Mouse (Mus musculus) MEL (cell line): ENCODE results near the gene Nr4a1. TPM values are rescaled to one million over a fixed set of nuclear protein-coding genes. Genes with fewer than 3 reads are reported as not detected.

ENCODE experiments used
- DNase-seq: peaks from one replicate; pipeline ENCODE4 v3.0.0; 2011; ENCODE audit warnings: low read depth, low spot score
- H3K27ac ChIP-seq: 2 replicates; pipeline ENCODE4 v1.5.1; 2012; ENCODE audit warnings: low read depth, mild to moderate bottlenecking, control low read depth, low read length, moderate library complexity; ENCODE audit not compliant: control insufficient read depth
- H3K27me3 ChIP-seq, 2 experiments: fragments of 150-350 bp in 1 of 2; sonication (generic) in 1 of 2; 2 replicates each; pipeline ENCODE4 v1.6.1; 2012; ENCODE audit warnings: low read length in 2 of 2, mild to moderate bottlenecking in 2 of 2, improper control_type of control experiment in 1 of 2, moderate library complexity in 1 of 2; ENCODE audit not compliant: insufficient read depth in 2 of 2, control insufficient read depth in 1 of 2
- H3K36me3 ChIP-seq, 2 experiments: 2 replicates each; pipeline ENCODE4 v1.6.1; 2012 to 2014; ENCODE audit warnings: low read length in 2 of 2, improper control_type of control experiment in 1 of 2, inconsistent platforms in 1 of 2, mild to moderate bottlenecking in 1 of 2; ENCODE audit not compliant: insufficient read depth in 2 of 2, control insufficient read depth in 1 of 2
- H3K4me1 ChIP-seq, 2 experiments: fragments of 150-350 bp in 1 of 2; sonication (generic) in 1 of 2; 2 replicates each; pipeline ENCODE4 v1.6.1; 2012; ENCODE audit warnings: low read length in 2 of 2, improper control_type of control experiment in 1 of 2, mild to moderate bottlenecking in 1 of 2; ENCODE audit not compliant: insufficient read depth in 2 of 2, control insufficient read depth in 1 of 2
- H3K4me3 ChIP-seq, 2 experiments: fragments of 150-350 bp in 1 of 2; sonication (generic) in 1 of 2; 2 replicates each; pipeline ENCODE4 v1.5.1; 2012; ENCODE audit warnings: low read depth in 2 of 2, low read length in 2 of 2, mild to moderate bottlenecking in 2 of 2, moderate library complexity in 2 of 2, control low read depth in 1 of 2, improper control_type of control experiment in 1 of 2; ENCODE audit not compliant: control insufficient read depth in 1 of 2, insufficient read depth in 1 of 2
- H3K79me2 ChIP-seq: 2 replicates; pipeline ENCODE4 v1.6.1; 2012; ENCODE audit warnings: mild to moderate bottlenecking, low read length, moderate library complexity; ENCODE audit not compliant: control insufficient read depth, poor library complexity, insufficient read depth
- H3K9ac ChIP-seq: 2 replicates; pipeline ENCODE4 v1.6.1; 2012; ENCODE audit warnings: low read depth, mild to moderate bottlenecking, control low read depth, low read length, moderate library complexity; ENCODE audit not compliant: control insufficient read depth, poor library complexity, severe bottlenecking
- H3K9me3 ChIP-seq: fragments of 150-350 bp; sonication (generic); replicated peaks from 2 replicates; pipeline ENCODE4 v1.6.1; 2012; ENCODE audit warnings: mild to moderate bottlenecking, low read length, improper control_type of control experiment, moderate library complexity; ENCODE audit not compliant: insufficient read depth
- GATA1 ChIP-seq: IDR thresholded peaks from 2 replicates; pipeline ENCODE4 v1.6.1; 2011; ENCODE audit warnings: low read depth, low read length, improper control_type of control experiment
- JUND ChIP-seq: IDR thresholded peaks from 2 replicates; pipeline ENCODE4 v1.6.1; 2011; ENCODE audit warnings: low read depth, mild to moderate bottlenecking, improper control_type of control experiment, low read length
- MAFK ChIP-seq: IDR thresholded peaks from 2 replicates; pipeline ENCODE4 v1.6.1; 2011; ENCODE audit warnings: low read depth, mild to moderate bottlenecking, low read length, improper control_type of control experiment, borderline replicate concordance
- MAX ChIP-seq: IDR thresholded peaks from 2 replicates; pipeline ENCODE4 v1.6.1; 2011; ENCODE audit warnings: low read length, improper control_type of control experiment
- MEF2A ChIP-seq: IDR thresholded peaks from 2 replicates; pipeline ENCODE4 v1.6.1; 2014; ENCODE audit warnings: low read depth, mild to moderate bottlenecking, inconsistent platforms, low read length, improper control_type of control experiment; ENCODE audit not compliant: poor library complexity, insufficient replicate concordance, severe bottlenecking; ENCODE audit errors: extremely low read depth
- MXI1 ChIP-seq: IDR thresholded peaks from 2 replicates; pipeline ENCODE4 v1.6.1; 2011; ENCODE audit warnings: mild to moderate bottlenecking, low read depth, low read length, improper control_type of control experiment
- MYB ChIP-seq: IDR thresholded peaks from 2 replicates; pipeline ENCODE4 v1.6.1; 2011; ENCODE audit warnings: mild to moderate bottlenecking, low read depth, low read length, improper control_type of control experiment
- MYC ChIP-seq: IDR thresholded peaks from 2 replicates; pipeline ENCODE4 v1.6.1; 2011; ENCODE audit warnings: low read depth, mild to moderate bottlenecking, low read length, improper control_type of control experiment, moderate library complexity
- RCOR1 ChIP-seq: IDR thresholded peaks from 2 replicates; pipeline ENCODE4 v1.6.1; 2012; ENCODE audit warnings: low read depth, mild to moderate bottlenecking, inconsistent platforms, low read length, improper control_type of control experiment
- USF1 ChIP-seq: IDR thresholded peaks from 2 replicates; pipeline ENCODE4 v1.6.1; 2014; ENCODE audit warnings: low read depth, mild to moderate bottlenecking, inconsistent platforms, low read length, improper control_type of control experiment, moderate library complexity
- ZNF384 ChIP-seq: IDR thresholded peaks from 2 replicates; pipeline ENCODE4 v1.6.1; 2012; ENCODE audit warnings: low read depth, mild to moderate bottlenecking, inconsistent platforms, low read length, improper control_type of control experiment
- polyA plus RNA-seq, 2 experiments: library from polyadenylated mRNA; stranded (reverse) in 1 of 2; unstranded in 1 of 2; fragments of >175 nt in 1 of 2; fragments of >200 nt in 1 of 2; gene quantifications; 2 replicates each; pipeline versions ENCODE4 v1.2.1 to v1.2.4; 2012; ENCODE audit warnings: low replicate concordance in 2 of 2, low read depth in 1 of 2; ENCODE audit not compliant: insufficient read length in 2 of 2, insufficient read depth in 1 of 2, missing spikeins in 1 of 2
- total RNA-seq: library from RNA; depleted of rRNA; stranded (reverse); fragments of 300-350 nt; gene quantifications from 2 replicates; pipeline ENCODE4 v1.2.3, GENCODE M21; 2012

Gene Nr4a1
- total and polyA plus RNA-seq, 3 experiments: 2.0 to 12.8 TPM; not detected in 1

- H3K9ac ChIP-seq: no peak overlapping the region
- no peak overlapping the region for H3K4me3 ChIP-seq
- H3K79me2 ChIP-seq: no peaks in the 10 kb centered on the region; the same call in 1 of the 2 replicates
- peaks cover 0 to 10% of the 10 kb centered on the region in 2 experiments; a peak in 2 of 4 replicates for H3K36me3 ChIP-seq
- H3K27ac ChIP-seq: no peak overlapping the region
- no peak for TF ChIP-seq MYC
- peak; percentile 48; the same call in 1 of the 2 replicates for TF ChIP-seq USF1
- H3K9me3 ChIP-seq: no peaks in the 10 kb centered on the region
- DNase-seq: no peak
- no peaks in the 10 kb centered on the region for H3K27me3 ChIP-seq
- H3K4me1 ChIP-seq: peaks cover 0 to 12% of the 10 kb centered on the region in 2 experiments; a peak in 2 of 4 replicates
Observed at GRCm38 (mm10) chr15:101248029-101248710, 5.9 kb upstream of the Nr4a1 start.

DNA sequence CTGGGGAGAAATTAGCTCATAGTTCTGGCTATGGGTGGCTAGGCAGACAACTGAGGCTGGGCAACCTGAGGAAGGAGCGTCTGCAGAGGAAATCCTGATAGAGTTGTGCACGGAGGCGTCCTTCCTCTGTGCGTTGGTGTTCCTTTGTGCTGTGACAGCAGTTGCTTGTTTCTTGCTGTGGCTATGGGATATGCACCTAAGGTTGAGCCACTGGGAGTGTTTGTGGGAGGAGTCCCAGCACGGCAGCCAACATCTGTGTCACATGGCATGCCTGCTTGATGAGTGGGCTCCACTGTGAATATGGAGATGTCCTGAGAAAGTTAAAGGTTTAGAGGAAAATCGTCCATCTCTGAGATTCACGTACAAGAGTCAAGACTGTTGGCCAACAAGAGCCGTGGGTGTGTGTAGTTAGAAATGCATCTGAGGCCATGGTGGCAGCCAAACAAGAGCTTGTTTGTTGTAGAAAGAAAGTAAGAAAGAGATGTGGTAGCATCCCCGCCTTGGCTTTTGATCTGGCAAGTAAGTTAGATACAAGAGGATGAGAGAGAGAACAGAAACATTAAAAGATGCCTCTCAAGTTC, 3.8 kb upstream of the Nr4a1 start:
- Histone ChIP-seq H3K27ac (no peak overlapping the region), H3K79me2 (no peaks in the 10 kb centered on the region; the same call in 1 of the 2 replicates), H3K9me3 (no peaks in the 10 kb centered on the region), H3K4me1 (peaks cover 5 to 24% of the 10 kb centered on the region in 2 experiments), H3K36me3 (peaks cover 0 to 11% of the 10 kb centered on the region in 2 experiments; a peak in 2 of 4 replicates), H3K9ac (no peak overlapping the region), H3K4me3 (no peak overlapping the region), H3K27me3 (no peaks in the 10 kb centered on the region)
- DNase-seq: no peak
- TF ChIP-seq JUND (no peak), MYB (no peak)

GRCm38 (mm10) chr15:101251930-101252329, 2.1 kb upstream of the Nr4a1 start:
- no peaks in the 10 kb centered on the region for H3K27me3 ChIP-seq
- peaks cover 5 to 31% of the 10 kb centered on the region in 2 experiments for H3K4me1 ChIP-seq
- TF ChIP-seq GATA1: no peak
- no peak overlapping the region for H3K4me3 ChIP-seq
- no peak for DNase-seq
- H3K79me2 ChIP-seq: no peaks in the 10 kb centered on the region
- H3K36me3 ChIP-seq: peaks cover 0 to 18% of the 10 kb centered on the region in 2 experiments; a peak in 2 of 4 replicates
- H3K27ac ChIP-seq: no peak overlapping the region
- no peak overlapping the region for H3K9ac ChIP-seq
- H3K9me3 ChIP-seq: no peaks in the 10 kb centered on the region

DNA sequence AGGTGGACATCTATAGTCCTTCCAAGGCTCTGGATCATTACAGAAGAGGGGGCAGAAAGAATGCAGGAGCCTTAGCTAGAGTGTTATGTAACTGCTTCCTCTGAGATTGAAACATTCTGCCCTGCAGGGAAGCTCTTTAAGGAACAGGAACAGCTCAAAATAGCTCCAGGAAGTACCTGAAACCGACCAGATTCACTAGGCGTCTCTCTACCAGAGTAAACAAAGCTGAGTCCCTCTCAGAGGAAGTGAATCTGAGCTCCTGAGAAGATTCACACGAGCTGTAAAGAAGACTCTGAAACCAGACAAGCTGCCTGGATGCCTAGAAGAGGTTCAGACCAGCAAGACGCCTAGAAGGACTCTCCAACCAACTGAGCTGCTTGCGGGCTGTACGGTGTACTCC, 1.5 kb upstream of the Nr4a1 start:
- H3K9ac ChIP-seq: no peak overlapping the region
- no peaks in the 10 kb centered on the region for H3K9me3 ChIP-seq
- no peaks in the 10 kb centered on the region for H3K27me3 ChIP-seq
- peaks cover 5 to 30% of the 10 kb centered on the region in 2 experiments for H3K4me1 ChIP-seq
- H3K79me2 ChIP-seq: no peaks in the 10 kb centered on the region
- peaks cover 0 to 18% of the 10 kb centered on the region in 2 experiments; a peak in 2 of 4 replicates for H3K36me3 ChIP-seq
- no peak for TF ChIP-seq MEF2A
- TF ChIP-seq USF1: no peak
- TF ChIP-seq MAFK: no peak
- no peak for TF ChIP-seq MAX
- peak; percentile 46; the same call in 1 of the 2 replicates for TF ChIP-seq RCOR1
- no peak for TF ChIP-seq ZNF384
- TF ChIP-seq MXI1: no peak
- H3K27ac ChIP-seq: no peak overlapping the region
- no peak overlapping the region for H3K4me3 ChIP-seq
- peak; percentile 50 for DNase-seq
